Mouse (Mus musculus): ENCODE measurements around the gene Amelx. TPM values are rescaled to one million over a fixed set of nuclear protein-coding genes. Genes with fewer than 3 reads are reported as not detected.

Amelx gene
- polyA plus RNA-seq (2015; fragmentation: Nextera tagmentation; extraction: Ambion mirVana): not detected in 2 replicates

DNA sequence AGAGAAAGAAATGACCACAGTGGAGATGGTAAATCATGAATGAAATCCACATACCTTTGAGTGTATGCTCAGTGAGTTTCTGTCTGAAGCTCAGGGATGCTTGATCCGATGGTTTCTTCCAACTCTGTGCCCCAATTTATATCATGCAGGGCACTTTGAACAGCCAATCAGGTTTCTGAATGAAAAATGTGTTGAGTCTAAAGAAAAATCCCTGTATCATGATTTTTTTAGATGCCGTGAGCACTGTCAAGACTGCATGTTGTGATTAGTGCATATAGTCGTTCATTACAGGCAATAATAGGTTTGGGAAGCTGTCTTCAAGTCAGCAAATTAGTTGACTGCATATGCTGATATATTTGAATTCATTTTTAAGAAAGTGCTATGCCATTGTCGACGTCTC is at the start of gene Amelx:
Amelx (minus strand) TSS at position 101 of the 400 bp plus-strand sequence.
- no peaks in the 10 kb centered on the region for H3K36me3 ChIP-seq (ENCODE audit: control insufficient read depth, insufficient read depth, low read length)
- H3K4me2 ChIP-seq (ENCODE audit: low read depth, low read length): no peak within 1 kb of the TSS
- no peaks in the 10 kb centered on the region for H3K27me3 ChIP-seq (ENCODE audit: control insufficient read depth, insufficient read depth, low read depth, low read length)
- H3K9ac ChIP-seq (ENCODE audit: low read length): no peak within 1 kb of the TSS
- no peaks in the 10 kb centered on the region for H3K9me3 ChIP-seq (ENCODE audit: control insufficient read depth, low read length)
- 78% methylated on average over 5 of the region's 5 CpGs for WGBS
- ATAC-seq (ENCODE audit: low read depth): no peak
- no peak within 1 kb of the TSS for H3K4me3 ChIP-seq (ENCODE audit: low read length)
- H3K27ac ChIP-seq (ENCODE audit: low read length): no peak within 1 kb of the TSS
- H3K4me1 ChIP-seq (replicated peaks; ENCODE audit: control insufficient read depth, insufficient read depth, low read length): no peaks in the 10 kb centered on the region

DNA sequence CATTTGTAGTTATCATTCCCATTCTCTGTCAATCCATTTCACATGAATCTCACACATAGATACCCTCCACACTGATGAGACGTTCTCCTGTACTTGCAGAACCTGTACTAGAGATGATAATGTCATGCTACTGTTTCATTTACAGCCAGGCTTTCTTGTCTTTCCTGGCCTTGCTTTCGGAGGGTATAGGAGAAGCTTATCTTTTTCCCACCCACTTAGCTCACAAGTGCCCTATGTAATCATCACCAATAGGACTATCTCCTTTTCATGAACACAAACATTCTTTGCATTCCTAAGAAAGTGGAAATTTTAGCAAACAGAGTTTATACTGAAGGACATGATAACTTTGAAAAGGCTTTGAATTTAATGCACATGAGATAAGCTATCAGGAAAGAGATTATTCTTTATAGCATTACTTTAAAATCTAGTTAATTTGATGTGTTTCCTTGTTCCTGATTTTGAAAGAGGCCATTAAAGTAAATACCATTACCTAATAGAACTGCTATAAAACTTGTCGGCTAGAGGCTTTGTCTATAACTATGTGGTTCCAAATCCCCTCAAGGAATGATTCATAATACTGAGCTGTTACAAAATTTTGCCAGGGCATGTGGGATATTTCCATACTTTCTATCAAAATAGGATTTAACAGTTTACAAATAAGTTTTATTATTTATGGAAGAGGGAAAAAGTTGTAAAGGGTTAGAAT is 35.5 kb upstream of the Amelx start:
- WGBS: 32% methylated on average over 3 of the region's 3 CpGs
- Histone ChIP-seq H3K9me3 (ENCODE audit: control insufficient read depth, low read length) (no peaks in the 10 kb centered on the region), H3K4me3 (ENCODE audit: low read length) (no peak overlapping the region), H3K27me3 (ENCODE audit: control insufficient read depth, insufficient read depth, low read depth, low read length) (no peaks in the 10 kb centered on the region), H3K27ac (ENCODE audit: low read length) (no peak overlapping the region), H3K9ac (ENCODE audit: low read length) (no peak overlapping the region), H3K4me1 (replicated peaks; ENCODE audit: control insufficient read depth, insufficient read depth, low read length) (no peaks in the 10 kb centered on the region), H3K36me3 (ENCODE audit: control insufficient read depth, insufficient read depth, low read length) (no peaks in the 10 kb centered on the region), H3K4me2 (ENCODE audit: low read depth, low read length) (no peak overlapping the region)
- ATAC-seq (ENCODE audit: low read depth): no peak

DNA sequence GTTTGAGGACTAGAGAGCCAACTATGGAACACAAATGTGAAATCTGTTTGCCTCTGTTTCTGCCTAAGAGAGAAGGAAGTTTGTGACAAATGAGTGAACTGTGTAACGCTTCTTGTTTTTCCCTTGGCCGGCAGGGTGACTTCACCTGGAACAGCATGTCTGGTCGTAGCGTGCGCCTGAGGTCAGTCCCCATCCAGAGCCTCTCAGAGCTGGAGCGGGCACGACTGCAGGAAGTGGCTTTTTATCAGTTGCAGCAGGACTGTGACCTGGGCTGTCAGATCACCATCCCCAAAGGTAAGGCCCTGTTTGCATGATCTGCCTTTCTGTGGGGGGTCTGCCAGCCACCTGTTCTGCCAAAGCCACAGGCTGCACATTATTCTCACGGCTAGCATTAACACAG is 33.1 kb upstream of the Amelx start:
- no peak for ATAC-seq (ENCODE audit: low read depth)
- H3K9me3 ChIP-seq (ENCODE audit: control insufficient read depth, low read length): no peaks in the 10 kb centered on the region
- WGBS: 55% methylated on average over 8 of the region's 8 CpGs

DNA sequence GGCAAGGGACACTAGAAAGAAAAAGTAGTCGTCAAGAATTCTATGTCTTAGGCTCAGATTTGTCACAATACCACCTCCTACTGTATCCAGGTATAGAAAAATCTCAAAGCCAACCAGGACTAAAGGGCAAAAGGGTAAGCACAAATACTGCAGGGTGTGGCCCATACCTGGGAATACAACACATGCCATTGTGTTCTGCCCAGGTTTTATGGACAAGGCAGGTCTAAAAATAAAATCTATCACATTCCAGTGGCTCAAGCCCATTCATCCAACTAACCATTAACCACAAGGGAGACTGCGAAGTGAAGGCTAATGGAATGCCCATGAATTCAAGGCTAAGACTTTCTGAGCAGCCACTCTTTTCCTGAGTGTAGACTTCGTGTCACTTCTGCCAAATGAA is 23.0 kb upstream of the Amelx start:
- ATAC-seq (ENCODE audit: low read depth): no peak

More for the DNA sequence above, 33.1 kb upstream of the Amelx start:
- Histone ChIP-seq H3K4me1 (replicated peaks; ENCODE audit: control insufficient read depth, insufficient read depth, low read length) (no peaks in the 10 kb centered on the region), H3K4me3 (ENCODE audit: low read length) (no peak overlapping the region), H3K27ac (ENCODE audit: low read length) (no peak overlapping the region), H3K27me3 (ENCODE audit: control insufficient read depth, insufficient read depth, low read depth, low read length) (no peaks in the 10 kb centered on the region), H3K4me2 (ENCODE audit: low read depth, low read length) (no peak overlapping the region), H3K9ac (ENCODE audit: low read length) (no peak overlapping the region), H3K36me3 (ENCODE audit: control insufficient read depth, insufficient read depth, low read length) (no peaks in the 10 kb centered on the region)

DNA sequence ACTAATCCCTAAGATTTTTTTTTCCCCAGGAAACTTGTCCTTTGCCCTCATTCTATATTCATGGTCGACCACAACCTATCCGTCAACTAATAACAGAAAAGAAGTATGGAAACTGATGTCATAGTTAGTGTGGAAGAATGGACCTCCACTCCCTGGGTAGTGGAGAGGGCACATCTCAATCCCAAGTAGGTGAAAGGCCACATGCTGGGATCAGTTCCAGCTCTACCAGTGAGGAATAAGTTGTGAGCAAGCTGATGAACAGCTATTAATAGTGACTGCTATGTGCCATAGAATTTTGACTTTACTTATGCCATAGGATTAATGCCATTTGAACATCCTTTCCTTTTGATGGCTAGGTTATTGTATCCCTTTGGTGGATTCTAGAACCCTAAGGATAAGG is 8.4 kb downstream of the Amelx start:
- no peak for ATAC-seq (ENCODE audit: low read depth)
- WGBS: 63% methylated on average over 2 of the region's 2 CpGs

More for the DNA sequence above, 23.0 kb upstream of the Amelx start:
- Histone ChIP-seq H3K9ac (ENCODE audit: low read length) (no peak overlapping the region), H3K36me3 (ENCODE audit: control insufficient read depth, insufficient read depth, low read length) (no peaks in the 10 kb centered on the region), H3K9me3 (ENCODE audit: control insufficient read depth, low read length) (no peaks in the 10 kb centered on the region), H3K4me3 (ENCODE audit: low read length) (no peak overlapping the region), H3K4me1 (replicated peaks; ENCODE audit: control insufficient read depth, insufficient read depth, low read length) (no peaks in the 10 kb centered on the region), H3K27ac (ENCODE audit: low read length) (no peak overlapping the region), H3K27me3 (ENCODE audit: control insufficient read depth, insufficient read depth, low read depth, low read length) (no peaks in the 10 kb centered on the region; the same call in 1 of the 2 replicates), H3K4me2 (ENCODE audit: low read depth, low read length) (no peak overlapping the region)
- 61% methylated on average over 3 of the region's 3 CpGs for WGBS

DNA sequence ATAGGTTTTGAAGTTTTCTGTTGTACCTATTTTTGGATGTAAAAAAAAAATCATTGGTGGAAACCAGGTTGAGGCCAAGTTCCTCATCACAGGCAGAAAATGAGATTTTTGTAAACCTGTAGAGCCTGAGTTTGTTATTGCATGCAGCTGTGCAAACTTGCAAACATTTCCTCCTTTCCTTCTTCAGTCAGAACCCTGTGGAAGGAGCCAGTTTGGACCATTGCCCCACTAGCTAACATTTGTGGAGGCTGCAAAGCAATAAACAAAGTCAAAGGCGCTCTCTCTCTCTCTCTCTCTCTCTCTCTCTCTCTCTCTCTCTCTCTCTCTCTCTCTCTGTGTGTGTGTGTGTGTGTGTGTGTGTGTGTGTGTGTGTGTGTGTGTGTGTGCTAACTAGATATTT is 13.2 kb downstream of the Amelx start:
- Histone ChIP-seq H3K4me2 (ENCODE audit: low read depth, low read length) (no peak overlapping the region), H3K4me3 (ENCODE audit: low read length) (no peak overlapping the region), H3K27me3 (ENCODE audit: control insufficient read depth, insufficient read depth, low read depth, low read length) (no peaks in the 10 kb centered on the region), H3K9me3 (ENCODE audit: control insufficient read depth, low read length) (no peaks in the 10 kb centered on the region), H3K36me3 (ENCODE audit: control insufficient read depth, insufficient read depth, low read length) (no peaks in the 10 kb centered on the region), H3K4me1 (replicated peaks; ENCODE audit: control insufficient read depth, insufficient read depth, low read length) (no peaks in the 10 kb centered on the region), H3K9ac (ENCODE audit: low read length) (no peak overlapping the region), H3K27ac (ENCODE audit: low read length) (no peak overlapping the region)
- no peak for ATAC-seq (ENCODE audit: low read depth)
- WGBS: 55% methylated on average over 1 of the region's 1 CpGs

More for the DNA sequence above, 8.4 kb downstream of the Amelx start:
- Histone ChIP-seq H3K9me3 (ENCODE audit: control insufficient read depth, low read length) (no peaks in the 10 kb centered on the region), H3K4me3 (ENCODE audit: low read length) (no peak overlapping the region), H3K27ac (ENCODE audit: low read length) (no peak overlapping the region), H3K36me3 (ENCODE audit: control insufficient read depth, insufficient read depth, low read length) (no peaks in the 10 kb centered on the region), H3K27me3 (ENCODE audit: control insufficient read depth, insufficient read depth, low read depth, low read length) (no peaks in the 10 kb centered on the region; the same call in 1 of the 2 replicates), H3K4me1 (replicated peaks; ENCODE audit: control insufficient read depth, insufficient read depth, low read length) (no peaks in the 10 kb centered on the region), H3K4me2 (ENCODE audit: low read depth, low read length) (no peak overlapping the region), H3K9ac (ENCODE audit: low read length) (no peak overlapping the region)

DNA sequence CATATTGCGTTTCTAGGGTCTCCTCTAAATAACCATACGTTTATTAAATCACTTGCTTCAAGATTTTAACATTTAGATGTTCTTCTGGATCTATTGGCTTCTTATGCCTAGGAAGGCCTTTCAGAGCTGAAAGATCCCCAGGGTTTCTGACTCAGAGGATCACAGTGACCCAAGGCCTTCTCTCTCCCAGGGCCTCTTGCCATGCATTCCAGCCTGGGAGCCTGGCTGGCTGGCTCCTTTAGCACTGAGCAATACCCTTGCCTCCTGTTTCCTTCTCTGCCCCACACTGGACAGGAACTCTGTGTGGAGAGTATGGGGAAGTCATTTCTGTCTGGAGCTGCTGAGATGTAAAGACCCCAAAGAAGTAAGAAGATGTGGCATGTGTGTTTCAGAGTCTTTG is 16.0 kb downstream of the Amelx start:
- no peaks in the 10 kb centered on the region for H3K9me3 ChIP-seq (ENCODE audit: control insufficient read depth, low read length)
- H3K36me3 ChIP-seq (ENCODE audit: control insufficient read depth, insufficient read depth, low read length): no peaks in the 10 kb centered on the region
- ATAC-seq (ENCODE audit: low read depth): no peak
- WGBS: 72% methylated on average over 2 of the region's 2 CpGs
- H3K27ac ChIP-seq (ENCODE audit: low read length): no peak overlapping the region
- H3K4me3 ChIP-seq (ENCODE audit: low read length): no peak overlapping the region
- H3K27me3 ChIP-seq (ENCODE audit: control insufficient read depth, insufficient read depth, low read depth, low read length): no peaks in the 10 kb centered on the region
- H3K4me2 ChIP-seq (ENCODE audit: low read depth, low read length): no peak overlapping the region
- H3K4me1 ChIP-seq (replicated peaks; ENCODE audit: control insufficient read depth, insufficient read depth, low read length): no peaks in the 10 kb centered on the region
- no peak overlapping the region for H3K9ac ChIP-seq (ENCODE audit: low read length)

DNA sequence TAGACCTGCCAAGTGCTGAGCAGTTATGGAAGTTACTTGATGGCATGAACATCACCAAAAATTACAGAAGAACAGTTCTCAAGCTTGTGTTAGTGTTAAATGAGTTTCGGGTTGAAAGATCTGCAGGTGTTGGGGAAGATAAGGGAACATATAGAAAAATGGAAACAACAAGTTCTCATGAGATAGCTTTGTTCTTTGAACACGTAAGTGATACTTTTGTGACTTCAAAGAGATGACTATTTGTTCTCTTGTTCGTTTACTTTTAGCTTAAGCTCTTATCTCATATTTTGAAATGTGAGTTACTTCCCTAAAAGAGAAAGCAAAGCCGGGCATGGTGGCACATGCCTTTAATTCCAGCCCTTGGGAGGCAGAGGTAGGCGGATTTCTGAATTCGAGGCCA is 28.6 kb downstream of the Amelx start:
- no peaks in the 10 kb centered on the region for H3K27me3 ChIP-seq (ENCODE audit: control insufficient read depth, insufficient read depth, low read depth, low read length)
- no peak overlapping the region for H3K27ac ChIP-seq (ENCODE audit: low read length)
- no peak overlapping the region for H3K4me2 ChIP-seq (ENCODE audit: low read depth, low read length)
- WGBS: 59% methylated on average over 6 of the region's 6 CpGs
- no peak overlapping the region for H3K9ac ChIP-seq (ENCODE audit: low read length)
- no peaks in the 10 kb centered on the region for H3K36me3 ChIP-seq (ENCODE audit: control insufficient read depth, insufficient read depth, low read length)
- no peak overlapping the region for H3K4me3 ChIP-seq (ENCODE audit: low read length)
- no peak for ATAC-seq (ENCODE audit: low read depth)
- H3K9me3 ChIP-seq (ENCODE audit: control insufficient read depth, low read length): no peaks in the 10 kb centered on the region
- no peaks in the 10 kb centered on the region for H3K4me1 ChIP-seq (replicated peaks; ENCODE audit: control insufficient read depth, insufficient read depth, low read length)

DNA sequence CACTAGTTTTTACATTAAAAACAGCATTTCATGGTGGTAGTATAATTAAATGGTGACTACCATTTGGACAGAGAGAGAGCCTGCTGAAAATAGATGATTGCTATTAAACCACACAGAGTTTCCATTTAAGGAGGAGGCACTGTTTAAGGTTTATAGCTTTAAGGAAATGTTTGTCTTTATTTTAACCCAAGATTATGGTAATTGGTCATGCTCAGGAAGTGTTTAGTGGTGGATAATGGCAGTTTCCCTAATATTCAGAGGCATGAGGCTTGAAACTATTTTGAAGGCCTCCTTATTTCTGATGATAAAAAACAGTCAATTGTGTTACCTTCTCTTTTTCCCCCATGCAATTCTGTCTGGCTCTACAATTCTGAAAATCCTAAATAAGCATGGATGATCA is 33.2 kb downstream of the Amelx start:
- Histone ChIP-seq H3K4me3 (ENCODE audit: low read length) (no peak overlapping the region), H3K27ac (ENCODE audit: low read length) (no peak overlapping the region), H3K9ac (ENCODE audit: low read length) (no peak overlapping the region), H3K36me3 (ENCODE audit: control insufficient read depth, insufficient read depth, low read length) (no peaks in the 10 kb centered on the region), H3K4me1 (replicated peaks; ENCODE audit: control insufficient read depth, insufficient read depth, low read length) (no peaks in the 10 kb centered on the region), H3K9me3 (ENCODE audit: control insufficient read depth, low read length) (no peaks in the 10 kb centered on the region), H3K4me2 (ENCODE audit: low read depth, low read length) (no peak overlapping the region), H3K27me3 (ENCODE audit: control insufficient read depth, insufficient read depth, low read depth, low read length) (no peaks in the 10 kb centered on the region)
- ATAC-seq (ENCODE audit: low read depth): no peak

DNA sequence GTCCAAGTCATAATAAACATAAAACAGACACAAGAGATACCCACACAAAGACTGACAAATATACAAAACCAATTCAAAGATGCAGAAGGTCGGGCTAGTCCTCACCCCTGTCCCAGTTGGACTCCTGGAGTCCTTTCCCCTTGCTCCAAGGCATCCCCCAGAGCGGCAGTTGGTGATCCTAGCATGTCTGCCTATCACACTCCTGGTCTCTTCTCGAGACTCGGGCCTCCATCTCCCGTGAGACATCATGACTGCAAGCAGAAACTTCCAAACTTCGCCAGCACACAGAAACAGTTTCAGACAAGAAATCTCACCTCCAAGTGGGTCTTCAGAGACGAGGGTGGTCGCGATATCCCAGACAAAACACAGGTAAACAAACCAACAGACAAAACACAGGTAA is 46.5 kb downstream of the Amelx start:
- H3K9ac ChIP-seq (ENCODE audit: low read length): no peak overlapping the region
- H3K4me2 ChIP-seq (ENCODE audit: low read depth, low read length): no peak overlapping the region
- no peak overlapping the region for H3K27ac ChIP-seq (ENCODE audit: low read length)
- no peaks in the 10 kb centered on the region for H3K36me3 ChIP-seq (ENCODE audit: control insufficient read depth, insufficient read depth, low read length)
- H3K27me3 ChIP-seq (ENCODE audit: control insufficient read depth, insufficient read depth, low read depth, low read length): no peaks in the 10 kb centered on the region
- no peaks in the 10 kb centered on the region for H3K4me1 ChIP-seq (replicated peaks; ENCODE audit: control insufficient read depth, insufficient read depth, low read length)
- H3K9me3 ChIP-seq (ENCODE audit: control insufficient read depth, low read length): no peaks in the 10 kb centered on the region
- no peak for ATAC-seq (ENCODE audit: low read depth)
- 85% methylated on average over 9 of the region's 9 CpGs for WGBS
- no peak overlapping the region for H3K4me3 ChIP-seq (ENCODE audit: low read length)

Measured in lung, embryonic 16.5 days (tissue).